Mouse (Mus musculus): ENCODE measurements at regions not wholly inside any gene's neighbourhood (a gene's known extent, or its start where the extent isn't known, plus 50 kb on each side); places are given as distances from the start of the nearest gene placed in this dataset.

DNA sequence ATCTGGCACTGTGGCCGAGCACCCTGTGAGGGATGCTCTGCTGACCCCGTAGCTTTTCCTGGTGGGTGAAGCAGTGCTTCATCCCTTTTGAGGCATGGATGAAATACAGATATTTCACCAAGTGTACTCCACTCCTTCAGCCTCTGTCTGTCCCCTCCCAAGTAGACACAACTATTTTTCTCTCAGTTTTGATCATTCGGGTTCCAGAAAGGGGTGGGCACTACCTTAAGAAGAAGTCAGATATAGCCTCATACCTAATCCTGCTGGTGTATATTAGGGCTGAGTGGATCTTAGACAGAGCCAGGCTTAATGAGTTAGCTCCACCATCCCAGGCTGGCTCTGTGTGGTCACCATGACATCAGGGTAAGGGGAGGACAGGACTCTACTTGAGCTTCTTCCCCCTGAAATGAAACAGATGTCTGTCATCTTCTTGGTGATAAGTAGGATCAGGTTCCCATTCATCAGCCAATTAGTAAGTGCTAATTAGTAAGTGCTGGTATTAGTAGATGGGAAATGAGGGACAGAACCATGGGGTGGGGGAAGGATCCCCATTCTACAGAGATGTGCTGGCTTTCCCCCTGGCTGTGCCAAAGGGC, 58.7 kb upstream of the Tmem150c start:
- H3K36me3 ChIP-seq (ENCODE audit: control insufficient read depth, insufficient read depth, low read length, poor library complexity, severe bottlenecking) = no peaks in the 10 kb centered on the region
- no peak for TF ChIP-seq ZC3H11A (IDR thresholded peaks at IDR 0.05; ENCODE audit: borderline replicate concordance, low read depth, low read length)
- no peak for TF ChIP-seq ZNF384 (IDR thresholded peaks at IDR 0.05; ENCODE audit: low read depth, low read length)
- no peak for TF ChIP-seq CHD2 (IDR thresholded peaks at IDR 0.05; ENCODE audit: low read depth, low read length)
- TF ChIP-seq MAFK (IDR thresholded peaks at IDR 0.05; ENCODE audit: insufficient read depth, low read depth, low read length) = no peak
- TF ChIP-seq HCFC1 (IDR thresholded peaks at IDR 0.05; ENCODE audit: borderline replicate concordance, insufficient read depth, low read length) = no peak
- no peak for DNase-seq (ENCODE audit: low read depth, low spot score)
- H3K4me1 ChIP-seq (ENCODE audit: control insufficient read depth in 2 of 2, insufficient read depth in 2 of 2, low read length in 2 of 2, poor library complexity in 1 of 2) = peaks cover 3 to 12% of the 10 kb centered on the region in 2 experiments; a peak in 3 of 4 replicates
- H3K9ac ChIP-seq (ENCODE audit: insufficient read depth, low read depth, low read length, poor library complexity, severe bottlenecking) = no peak overlapping the region
- H3K9me3 ChIP-seq (ENCODE audit: control insufficient read depth, insufficient read depth, low read depth, low read length) = no peaks in the 10 kb centered on the region
- H3K4me3 ChIP-seq (ENCODE audit: insufficient read depth in 1 of 2, low read depth in 1 of 2, low read length in 2 of 2, poor library complexity in 1 of 2, severe bottlenecking in 1 of 2) = no peak overlapping the region
- in situ Hi-C loops (cut with MboI; ENCODE audit: low sequenced_read_pairs in 2 of 2, unreplicated experiment in 2 of 2) = no loop called here
- H3K27ac ChIP-seq (ENCODE audit: insufficient read depth, low read depth, low read length, poor library complexity, severe bottlenecking) = no peak overlapping the region

DNA sequence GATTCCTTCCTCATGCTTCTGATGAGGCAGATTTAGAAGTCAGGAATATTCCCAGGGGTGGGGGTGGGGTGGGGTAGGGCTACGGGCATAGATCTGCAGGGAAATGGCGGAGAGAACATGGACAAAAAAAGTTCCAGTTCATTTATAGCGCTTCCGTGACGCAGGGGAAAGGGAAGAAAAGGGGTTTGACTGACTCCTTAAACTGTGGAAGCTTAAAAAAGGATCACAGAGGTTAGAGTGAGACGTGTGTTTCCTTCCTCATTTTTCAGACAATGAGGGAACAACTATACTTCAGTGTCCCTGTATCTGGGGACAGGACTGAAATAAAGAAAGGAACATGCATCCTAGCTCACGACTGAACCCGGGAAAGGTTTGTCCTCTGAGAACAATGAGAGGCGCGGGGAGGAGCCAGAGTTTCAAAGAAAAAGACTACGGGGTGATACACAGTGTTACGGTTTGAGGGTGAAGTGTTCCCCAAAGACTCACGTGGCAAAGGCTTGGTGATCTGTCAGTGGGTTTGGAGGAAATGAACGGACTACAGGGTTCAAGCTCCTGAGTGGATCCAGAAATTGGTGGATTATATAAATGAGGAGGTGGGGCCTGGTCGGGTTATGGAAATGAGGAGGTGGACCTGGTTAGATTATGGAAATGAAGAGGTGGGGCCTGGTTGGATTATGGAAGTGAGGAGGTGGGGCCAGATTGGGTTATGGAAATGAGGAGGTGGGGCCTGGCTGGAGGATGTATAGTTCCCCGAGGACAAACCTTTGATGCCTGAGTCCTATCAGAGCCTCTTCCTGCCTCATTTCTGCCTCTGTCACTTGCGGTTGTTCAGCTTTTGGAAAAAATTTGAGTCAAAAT, 57.8 kb upstream of the Tmem150c start:
- in situ Hi-C loops (cut with MboI; ENCODE audit: low sequenced_read_pairs in 2 of 2, unreplicated experiment in 2 of 2) = no loop called here
- peak overlapping the region; percentile 1 to 17; a peak in 2 of 4 replicates for H3K4me3 ChIP-seq (ENCODE audit: insufficient read depth in 1 of 2, low read depth in 1 of 2, low read length in 2 of 2, poor library complexity in 1 of 2, severe bottlenecking in 1 of 2)

GRCm38 (mm10) chr5:100213901-100214300, 54.3 kb upstream of the Tmem150c start:
- Histone ChIP-seq H3K36me3 (ENCODE audit: control insufficient read depth, insufficient read depth, low read length, poor library complexity, severe bottlenecking) (no peaks in the 10 kb centered on the region), H3K27ac (ENCODE audit: insufficient read depth, low read depth, low read length, poor library complexity, severe bottlenecking) (no peak overlapping the region; the same call in 1 of the 2 replicates), H3K4me1 (ENCODE audit: control insufficient read depth in 2 of 2, insufficient read depth in 2 of 2, low read length in 2 of 2, poor library complexity in 1 of 2) (peaks cover 3 to 12% of the 10 kb centered on the region in 2 experiments; a peak in 3 of 4 replicates), H3K9ac (ENCODE audit: insufficient read depth, low read depth, low read length, poor library complexity, severe bottlenecking) (no peak overlapping the region), H3K9me3 (ENCODE audit: control insufficient read depth, insufficient read depth, low read depth, low read length) (no peaks in the 10 kb centered on the region), H3K4me3 (ENCODE audit: insufficient read depth in 1 of 2, low read depth in 1 of 2, low read length in 2 of 2, poor library complexity in 1 of 2, severe bottlenecking in 1 of 2) (no peak overlapping the region)
- no peak for TF ChIP-seq HCFC1 (IDR thresholded peaks at IDR 0.05; ENCODE audit: borderline replicate concordance, insufficient read depth, low read length)
- 0 out of 2 replicates have a peak, but pooled peaks have one; percentile 18 for TF ChIP-seq CHD2 (IDR thresholded peaks at IDR 0.05; ENCODE audit: low read depth, low read length)
- no peak for TF ChIP-seq ZC3H11A (IDR thresholded peaks at IDR 0.05; ENCODE audit: borderline replicate concordance, low read depth, low read length)
- no peak for TF ChIP-seq ZNF384 (IDR thresholded peaks at IDR 0.05; ENCODE audit: low read depth, low read length)
- TF ChIP-seq MAFK (IDR thresholded peaks at IDR 0.05; ENCODE audit: insufficient read depth, low read depth, low read length) = no peak
- in situ Hi-C loops (cut with MboI; ENCODE audit: low sequenced_read_pairs in 2 of 2, unreplicated experiment in 2 of 2) = no loop called here
- peak; percentile 40 for DNase-seq (ENCODE audit: low read depth, low spot score)

More for the DNA sequence above, 57.8 kb upstream of the Tmem150c start:
- Histone ChIP-seq H3K27ac (ENCODE audit: insufficient read depth, low read depth, low read length, poor library complexity, severe bottlenecking) (no peak overlapping the region), H3K4me1 (ENCODE audit: control insufficient read depth in 2 of 2, insufficient read depth in 2 of 2, low read length in 2 of 2, poor library complexity in 1 of 2) (peaks cover 3 to 12% of the 10 kb centered on the region in 2 experiments; a peak in 3 of 4 replicates), H3K9ac (ENCODE audit: insufficient read depth, low read depth, low read length, poor library complexity, severe bottlenecking) (no peak overlapping the region), H3K9me3 (ENCODE audit: control insufficient read depth, insufficient read depth, low read depth, low read length) (no peaks in the 10 kb centered on the region), H3K36me3 (ENCODE audit: control insufficient read depth, insufficient read depth, low read length, poor library complexity, severe bottlenecking) (no peaks in the 10 kb centered on the region)
- TF ChIP-seq MAFK (IDR thresholded peaks at IDR 0.05; ENCODE audit: insufficient read depth, low read depth, low read length) (no peak), HCFC1 (IDR thresholded peaks at IDR 0.05; ENCODE audit: borderline replicate concordance, insufficient read depth, low read length) (no peak), ZNF384 (IDR thresholded peaks at IDR 0.05; ENCODE audit: low read depth, low read length) (no peak), ZC3H11A (IDR thresholded peaks at IDR 0.05; ENCODE audit: borderline replicate concordance, low read depth, low read length) (no peak), CHD2 (IDR thresholded peaks at IDR 0.05; ENCODE audit: low read depth, low read length) (no peak)
- DNase-seq (ENCODE audit: low read depth, low spot score) = peak; percentile 39

- no peak overlapping the region for H3K9ac ChIP-seq (ENCODE audit: insufficient read depth, low read depth, low read length, poor library complexity, severe bottlenecking)
- H3K4me1 ChIP-seq (ENCODE audit: control insufficient read depth in 2 of 2, insufficient read depth in 2 of 2, low read length in 2 of 2, poor library complexity in 1 of 2) = peaks cover 3 to 12% of the 10 kb centered on the region in 2 experiments; a peak in 3 of 4 replicates
- no peak for DNase-seq (ENCODE audit: low read depth, low spot score)
- TF ChIP-seq ZC3H11A (IDR thresholded peaks at IDR 0.05; ENCODE audit: borderline replicate concordance, low read depth, low read length) (no peak), HCFC1 (IDR thresholded peaks at IDR 0.05; ENCODE audit: borderline replicate concordance, insufficient read depth, low read length) (no peak), CHD2 (IDR thresholded peaks at IDR 0.05; ENCODE audit: low read depth, low read length) (no peak), ZNF384 (IDR thresholded peaks at IDR 0.05; ENCODE audit: low read depth, low read length) (no peak), MAFK (IDR thresholded peaks at IDR 0.05; ENCODE audit: insufficient read depth, low read depth, low read length) (no peak)
- H3K27ac ChIP-seq (ENCODE audit: insufficient read depth, low read depth, low read length, poor library complexity, severe bottlenecking) = no peak overlapping the region
- H3K4me3 ChIP-seq (ENCODE audit: insufficient read depth in 1 of 2, low read depth in 1 of 2, low read length in 2 of 2, poor library complexity in 1 of 2, severe bottlenecking in 1 of 2) = no peak overlapping the region
- no peaks in the 10 kb centered on the region for H3K9me3 ChIP-seq (ENCODE audit: control insufficient read depth, insufficient read depth, low read depth, low read length)
- no peaks in the 10 kb centered on the region for H3K36me3 ChIP-seq (ENCODE audit: control insufficient read depth, insufficient read depth, low read length, poor library complexity, severe bottlenecking)
- in situ Hi-C loops (cut with MboI; ENCODE audit: low sequenced_read_pairs in 2 of 2, unreplicated experiment in 2 of 2) = no loop called here
Measured at GRCm38 (mm10) chr5:100210708-100211107, 51.1 kb upstream of the Tmem150c start.

Measured in ES-E14 (cell line).